Mouse (Mus musculus): ENCODE results near the gene Gjb3. TPM values are rescaled to one million over a fixed set of nuclear protein-coding genes. Genes with fewer than 3 reads are reported as not detected.
A peak's percentile ranks its signal among the peaks of the same experiment; 100 is the strongest.

Gene Gjb3
- polyA plus RNA-seq, 1 experiment from 2014 or later, result 5.4 TPM

- DNase-seq (ENCODE audit: low spot score), result no peak
- H3K27me3 ChIP-seq (replicated peaks; ENCODE audit: control insufficient read depth, insufficient read depth, low read length), result peaks cover 62% of the 10 kb centered on the region
- WGBS, result 5% methylated on average over 3 of the region's 3 CpGs
Measured at GRCm38 (mm10) chr4:127329046-127329445, 1.6 kb downstream of the Gjb3 start.

GRCm38 (mm10) chr4:127328378-127328777, 2.3 kb downstream of the Gjb3 start:
- no peak overlapping the region for H3K9ac ChIP-seq (ENCODE audit: low read depth, low read length)
- H3K9me3 ChIP-seq (ENCODE audit: control insufficient read depth, low read length), result no peaks in the 10 kb centered on the region
- H3K4me1 ChIP-seq (ENCODE audit: control insufficient read depth, insufficient read depth, low read length), result peaks cover 7% of the 10 kb centered on the region
- no peak overlapping the region for H3K27ac ChIP-seq (replicated peaks; ENCODE audit: low read depth, low read length)
- WGBS, result 67% methylated on average over 7 of the region's 7 CpGs
- no peak overlapping the region for H3K4me3 ChIP-seq (ENCODE audit: low read depth, low read length)
- no peaks in the 10 kb centered on the region for H3K36me3 ChIP-seq (ENCODE audit: control insufficient read depth, insufficient read depth, low read length)
- ATAC-seq (ENCODE audit: low read depth) (no peak), DNase-seq (ENCODE audit: low spot score) (no peak)
- peaks cover 62% of the 10 kb centered on the region for H3K27me3 ChIP-seq (replicated peaks; ENCODE audit: control insufficient read depth, insufficient read depth, low read length)
- no peak overlapping the region for H3K4me2 ChIP-seq (ENCODE audit: low read depth, low read length)

More at GRCm38 (mm10) chr4:127329046-127329445, 1.6 kb downstream of the Gjb3 start:
- H3K36me3 ChIP-seq (ENCODE audit: control insufficient read depth, insufficient read depth, low read length), result no peaks in the 10 kb centered on the region
- H3K4me2 ChIP-seq (ENCODE audit: low read depth, low read length), result no peak overlapping the region
- peaks cover 7% of the 10 kb centered on the region for H3K4me1 ChIP-seq (ENCODE audit: control insufficient read depth, insufficient read depth, low read length)
- no peaks in the 10 kb centered on the region for H3K9me3 ChIP-seq (ENCODE audit: control insufficient read depth, low read length)
- no peak overlapping the region for H3K4me3 ChIP-seq (ENCODE audit: low read depth, low read length)
- H3K27ac ChIP-seq (replicated peaks; ENCODE audit: low read depth, low read length), result no peak overlapping the region; the same call in 1 of the 2 replicates
- ATAC-seq (ENCODE audit: low read depth), result no peak
- no peak overlapping the region for H3K9ac ChIP-seq (ENCODE audit: low read depth, low read length)

- H3K9me3 ChIP-seq (ENCODE audit: control insufficient read depth, low read length), result no peaks in the 10 kb centered on the region
- no peak overlapping the region for H3K4me2 ChIP-seq (ENCODE audit: low read depth, low read length)
- no peaks in the 10 kb centered on the region for H3K36me3 ChIP-seq (ENCODE audit: control insufficient read depth, insufficient read depth, low read length)
- no peak for DNase-seq (ENCODE audit: low spot score)
- 55% methylated on average over 6 of the region's 6 CpGs for WGBS
- no peak overlapping the region for H3K9ac ChIP-seq (ENCODE audit: low read depth, low read length)
- H3K4me3 ChIP-seq (ENCODE audit: low read depth, low read length), result no peak overlapping the region
- H3K4me1 ChIP-seq (ENCODE audit: control insufficient read depth, insufficient read depth, low read length), result peaks cover 7% of the 10 kb centered on the region
- H3K27me3 ChIP-seq (replicated peaks; ENCODE audit: control insufficient read depth, insufficient read depth, low read length), result peaks cover 59% of the 10 kb centered on the region
- ATAC-seq (ENCODE audit: low read depth), result no peak
- H3K27ac ChIP-seq (replicated peaks; ENCODE audit: low read depth, low read length), result no peak overlapping the region
Measured at GRCm38 (mm10) chr4:127327749-127328148, 2.9 kb downstream of the Gjb3 start.

- peaks cover 7% of the 10 kb centered on the region for H3K4me1 ChIP-seq (ENCODE audit: control insufficient read depth, insufficient read depth, low read length)
- no peak overlapping the region for H3K4me2 ChIP-seq (ENCODE audit: low read depth, low read length)
- H3K4me3 ChIP-seq (ENCODE audit: low read depth, low read length), result no peak overlapping the region
- 58% methylated on average over 7 of the region's 7 CpGs for WGBS
- no peaks in the 10 kb centered on the region for H3K36me3 ChIP-seq (ENCODE audit: control insufficient read depth, insufficient read depth, low read length)
- H3K27ac ChIP-seq (replicated peaks; ENCODE audit: low read depth, low read length), result no peak overlapping the region
- DNase-seq (ENCODE audit: low spot score) (no peak), ATAC-seq (ENCODE audit: low read depth) (no peak)
- H3K27me3 ChIP-seq (replicated peaks; ENCODE audit: control insufficient read depth, insufficient read depth, low read length), result peaks cover 54% of the 10 kb centered on the region
- no peak overlapping the region for H3K9ac ChIP-seq (ENCODE audit: low read depth, low read length)
- H3K9me3 ChIP-seq (ENCODE audit: control insufficient read depth, low read length), result no peaks in the 10 kb centered on the region
Measured at GRCm38 (mm10) chr4:127327258-127327657, 3.4 kb downstream of the Gjb3 start.

- no peaks in the 10 kb centered on the region for H3K36me3 ChIP-seq (ENCODE audit: control insufficient read depth, insufficient read depth, low read length)
- no peak overlapping the region for H3K9ac ChIP-seq (ENCODE audit: low read depth, low read length)
- DNase-seq (ENCODE audit: low spot score) (no peak), ATAC-seq (ENCODE audit: low read depth) (no peak)
- H3K4me1 ChIP-seq (ENCODE audit: control insufficient read depth, insufficient read depth, low read length), result peaks cover 3% of the 10 kb centered on the region
- no peak overlapping the region for H3K27ac ChIP-seq (replicated peaks; ENCODE audit: low read depth, low read length)
- peaks cover 34% of the 10 kb centered on the region for H3K27me3 ChIP-seq (replicated peaks; ENCODE audit: control insufficient read depth, insufficient read depth, low read length)
- H3K4me3 ChIP-seq (ENCODE audit: low read depth, low read length), result no peak overlapping the region
- WGBS, result 82% methylated on average over 5 of the region's 5 CpGs
- H3K4me2 ChIP-seq (ENCODE audit: low read depth, low read length), result no peak overlapping the region
- no peaks in the 10 kb centered on the region for H3K9me3 ChIP-seq (ENCODE audit: control insufficient read depth, low read length)
Measured at GRCm38 (mm10) chr4:127325276-127325675, 5.4 kb downstream of the Gjb3 start.

GRCm38 (mm10) chr4:127324759-127325158, 5.9 kb downstream of the Gjb3 start:
- Histone ChIP-seq H3K9me3 (ENCODE audit: control insufficient read depth, low read length) (no peaks in the 10 kb centered on the region), H3K4me2 (ENCODE audit: low read depth, low read length) (no peak overlapping the region), H3K4me1 (ENCODE audit: control insufficient read depth, insufficient read depth, low read length) (no peaks in the 10 kb centered on the region), H3K4me3 (ENCODE audit: low read depth, low read length) (no peak overlapping the region), H3K27ac (replicated peaks; ENCODE audit: low read depth, low read length) (no peak overlapping the region), H3K27me3 (replicated peaks; ENCODE audit: control insufficient read depth, insufficient read depth, low read length) (peaks cover 29% of the 10 kb centered on the region), H3K36me3 (ENCODE audit: control insufficient read depth, insufficient read depth, low read length) (no peaks in the 10 kb centered on the region), H3K9ac (ENCODE audit: low read depth, low read length) (no peak overlapping the region)
- peak; percentile 77 for ATAC-seq (ENCODE audit: low read depth)
- peak; percentile 90 for DNase-seq (ENCODE audit: low spot score)
- WGBS, result 8% methylated on average over 6 of the region's 6 CpGs

GRCm38 (mm10) chr4:127324296-127324695, 6.3 kb downstream of the Gjb3 start:
- no peak for ATAC-seq (ENCODE audit: low read depth)
- DNase-seq (ENCODE audit: low spot score), result no peak
- 75% methylated on average over 10 of the region's 10 CpGs for WGBS

GRCm38 (mm10) chr4:127323651-127324050, 7.0 kb downstream of the Gjb3 start:
- Histone ChIP-seq H3K9ac (ENCODE audit: low read depth, low read length) (no peak overlapping the region), H3K4me2 (ENCODE audit: low read depth, low read length) (no peak overlapping the region), H3K27me3 (replicated peaks; ENCODE audit: control insufficient read depth, insufficient read depth, low read length) (peaks cover 19% of the 10 kb centered on the region), H3K4me1 (ENCODE audit: control insufficient read depth, insufficient read depth, low read length) (no peaks in the 10 kb centered on the region), H3K36me3 (ENCODE audit: control insufficient read depth, insufficient read depth, low read length) (no peaks in the 10 kb centered on the region), H3K4me3 (ENCODE audit: low read depth, low read length) (no peak overlapping the region), H3K27ac (replicated peaks; ENCODE audit: low read depth, low read length) (no peak overlapping the region), H3K9me3 (ENCODE audit: control insufficient read depth, low read length) (no peaks in the 10 kb centered on the region)
- ATAC-seq (ENCODE audit: low read depth) (no peak), DNase-seq (ENCODE audit: low spot score) (no peak)
- WGBS, result 77% methylated on average over 3 of the region's 3 CpGs

More at GRCm38 (mm10) chr4:127324296-127324695, 6.3 kb downstream of the Gjb3 start:
- Histone ChIP-seq H3K4me1 (ENCODE audit: control insufficient read depth, insufficient read depth, low read length) (no peaks in the 10 kb centered on the region), H3K9ac (ENCODE audit: low read depth, low read length) (no peak overlapping the region), H3K4me3 (ENCODE audit: low read depth, low read length) (no peak overlapping the region), H3K4me2 (ENCODE audit: low read depth, low read length) (no peak overlapping the region), H3K9me3 (ENCODE audit: control insufficient read depth, low read length) (no peaks in the 10 kb centered on the region), H3K27ac (replicated peaks; ENCODE audit: low read depth, low read length) (no peak overlapping the region), H3K36me3 (ENCODE audit: control insufficient read depth, insufficient read depth, low read length) (no peaks in the 10 kb centered on the region), H3K27me3 (replicated peaks; ENCODE audit: control insufficient read depth, insufficient read depth, low read length) (peaks cover 25% of the 10 kb centered on the region)

- Histone ChIP-seq H3K27ac (replicated peaks; ENCODE audit: low read depth, low read length) (no peak overlapping the region), H3K36me3 (ENCODE audit: control insufficient read depth, insufficient read depth, low read length) (no peaks in the 10 kb centered on the region), H3K9me3 (ENCODE audit: control insufficient read depth, low read length) (no peaks in the 10 kb centered on the region), H3K4me2 (ENCODE audit: low read depth, low read length) (no peak overlapping the region), H3K9ac (ENCODE audit: low read depth, low read length) (no peak overlapping the region), H3K27me3 (replicated peaks; ENCODE audit: control insufficient read depth, insufficient read depth, low read length) (no peaks in the 10 kb centered on the region), H3K4me3 (ENCODE audit: low read depth, low read length) (no peak overlapping the region), H3K4me1 (ENCODE audit: control insufficient read depth, insufficient read depth, low read length) (no peaks in the 10 kb centered on the region)
- DNase-seq (ENCODE audit: low spot score) (peak; percentile 70), ATAC-seq (ENCODE audit: low read depth) (peak; percentile 47; the same call in 1 of the 2 replicates)
- WGBS, result 4% methylated on average over 3 of the region's 3 CpGs
Measured at GRCm38 (mm10) chr4:127319613-127320012, 11.0 kb downstream of the Gjb3 start.
